Mouse (Mus musculus): ENCODE data around the gene Crabp2.

Crabp2 gene

GRCm38 (mm10) chr3:87927452-87927851, 21.0 kb upstream of the Crabp2 start:
- no peak for DNase-seq (ENCODE audit: low spot score)

GRCm38 (mm10) chr3:87929341-87930077, 19.0 kb upstream of the Crabp2 start:
- DNase-seq (ENCODE audit: low spot score) = no peak

DNA sequence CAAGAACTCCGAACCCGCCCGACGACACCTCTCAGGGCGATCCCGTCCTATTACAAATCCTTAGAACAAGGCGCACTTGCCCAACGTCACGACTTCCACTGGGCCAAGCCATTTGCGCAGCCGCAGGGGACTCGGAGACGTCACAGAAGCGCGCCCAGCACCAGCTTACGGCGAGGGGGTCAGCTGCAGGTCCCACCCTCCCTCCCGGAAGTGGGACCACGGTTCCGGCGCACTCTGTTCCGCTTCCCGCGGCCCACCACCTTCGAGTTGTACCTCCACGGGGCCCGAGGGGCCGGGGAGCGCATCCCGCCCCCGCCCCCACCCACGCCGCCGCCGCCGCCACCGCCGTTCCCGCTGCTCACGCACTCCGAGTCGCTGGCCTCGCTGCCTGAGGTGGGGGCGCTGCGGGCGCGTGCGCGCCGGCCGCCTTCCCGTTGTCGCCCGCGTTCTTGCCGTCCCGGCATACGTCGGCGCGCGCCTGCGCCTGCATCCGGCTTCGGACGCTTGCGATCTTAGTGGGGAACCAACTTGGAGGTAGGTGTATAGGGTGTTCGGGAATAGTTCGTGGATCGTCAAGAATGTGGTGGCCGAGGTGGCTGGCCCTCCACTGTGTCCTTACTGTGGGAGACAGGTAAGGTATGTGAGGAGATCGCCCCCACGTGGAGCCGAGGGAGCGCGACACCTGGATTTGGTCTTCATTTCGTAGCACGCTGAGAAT, 18.2 kb upstream of the Crabp2 start, which contains the start of the genes Isg20l2 and Rrnad1:
TSS of gene Isg20l2 (plus strand) at position 237 of the 718 bp plus-strand sequence.
TSS of gene Rrnad1 (minus strand) at position 640 of the 718 bp plus-strand sequence.
- DNase-seq (ENCODE audit: low spot score) = peak; percentile 97

GRCm38 (mm10) chr3:87934026-87934425, 14.4 kb upstream of the Crabp2 start:
- DNase-seq (ENCODE audit: low spot score) = no peak

GRCm38 (mm10) chr3:87934501-87934900, 14.0 kb upstream of the Crabp2 start:
- DNase-seq (ENCODE audit: low spot score) = no peak

DNA sequence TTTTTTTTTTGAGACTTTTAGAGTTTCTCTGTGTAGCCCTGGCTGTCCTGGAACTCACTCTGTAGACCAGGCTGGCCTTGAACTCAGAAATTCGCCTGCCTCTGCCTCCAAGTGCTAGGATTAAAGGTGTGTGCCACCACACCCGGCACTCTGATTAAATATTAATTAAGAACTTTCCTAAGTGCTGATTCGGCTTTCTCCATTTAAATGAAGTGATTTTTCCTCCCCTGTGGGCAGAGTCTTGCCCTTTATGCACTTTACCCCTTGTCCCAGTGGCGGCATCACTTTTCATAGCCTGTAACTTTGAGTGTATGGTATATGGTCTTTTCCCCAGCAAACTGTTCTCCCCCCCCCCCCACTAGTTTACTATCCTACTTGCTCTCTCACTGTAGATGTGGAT, 13.3 kb upstream of the Crabp2 start:
- no peak for DNase-seq (ENCODE audit: low spot score)

DNA sequence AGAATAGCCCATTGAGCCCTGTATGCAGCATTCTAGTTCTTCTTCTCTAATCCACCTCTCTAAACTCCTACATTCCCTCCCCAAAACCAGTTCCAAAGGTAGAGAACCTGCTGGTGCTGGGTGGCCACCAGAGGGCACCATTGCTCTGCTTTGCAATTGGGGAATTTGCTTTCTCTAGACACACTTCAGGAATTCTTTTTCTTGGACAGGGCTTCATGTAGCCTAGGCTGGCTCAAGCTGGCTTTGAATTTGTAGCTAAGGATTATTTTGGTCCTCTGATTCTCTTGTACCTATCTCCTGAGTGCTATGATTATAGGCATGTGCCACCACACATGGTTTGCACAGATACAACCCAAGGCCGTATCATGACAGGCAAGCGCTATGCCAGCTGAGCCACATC, 12.7 kb upstream of the Crabp2 start:
- DNase-seq (ENCODE audit: low spot score) = peak; percentile 48

DNA sequence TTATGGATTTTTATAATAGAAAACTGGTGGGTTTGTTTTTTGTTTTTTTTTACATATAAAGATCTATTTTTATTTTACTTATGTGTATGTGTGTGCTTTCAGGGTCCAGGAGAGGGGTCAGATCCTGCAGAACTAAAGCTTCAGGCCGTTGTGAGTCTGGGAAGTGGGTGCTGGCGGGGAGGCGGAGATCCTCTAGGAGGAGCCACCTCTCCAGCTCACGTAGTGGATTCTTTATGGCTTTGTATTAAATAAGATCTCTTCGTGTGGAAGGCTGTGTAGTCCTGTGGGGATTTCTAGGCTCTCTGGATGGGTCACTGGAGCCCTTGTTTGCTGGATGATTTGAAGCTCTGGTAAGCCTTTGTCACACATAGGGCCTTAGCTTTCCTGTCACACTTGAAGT, 7.9 kb upstream of the Crabp2 start:
- DNase-seq (ENCODE audit: low spot score) = no peak

- DNase-seq (ENCODE audit: low spot score) = no peak
Measured at GRCm38 (mm10) chr3:87942471-87942870, 6.0 kb upstream of the Crabp2 start.

- no peak for DNase-seq (ENCODE audit: low spot score)
Measured at GRCm38 (mm10) chr3:87943586-87943985, 4.9 kb upstream of the Crabp2 start.

- no peak for DNase-seq (ENCODE audit: low spot score)
Measured at GRCm38 (mm10) chr3:87944838-87945600, 3.4 kb upstream of the Crabp2 start.

DNA sequence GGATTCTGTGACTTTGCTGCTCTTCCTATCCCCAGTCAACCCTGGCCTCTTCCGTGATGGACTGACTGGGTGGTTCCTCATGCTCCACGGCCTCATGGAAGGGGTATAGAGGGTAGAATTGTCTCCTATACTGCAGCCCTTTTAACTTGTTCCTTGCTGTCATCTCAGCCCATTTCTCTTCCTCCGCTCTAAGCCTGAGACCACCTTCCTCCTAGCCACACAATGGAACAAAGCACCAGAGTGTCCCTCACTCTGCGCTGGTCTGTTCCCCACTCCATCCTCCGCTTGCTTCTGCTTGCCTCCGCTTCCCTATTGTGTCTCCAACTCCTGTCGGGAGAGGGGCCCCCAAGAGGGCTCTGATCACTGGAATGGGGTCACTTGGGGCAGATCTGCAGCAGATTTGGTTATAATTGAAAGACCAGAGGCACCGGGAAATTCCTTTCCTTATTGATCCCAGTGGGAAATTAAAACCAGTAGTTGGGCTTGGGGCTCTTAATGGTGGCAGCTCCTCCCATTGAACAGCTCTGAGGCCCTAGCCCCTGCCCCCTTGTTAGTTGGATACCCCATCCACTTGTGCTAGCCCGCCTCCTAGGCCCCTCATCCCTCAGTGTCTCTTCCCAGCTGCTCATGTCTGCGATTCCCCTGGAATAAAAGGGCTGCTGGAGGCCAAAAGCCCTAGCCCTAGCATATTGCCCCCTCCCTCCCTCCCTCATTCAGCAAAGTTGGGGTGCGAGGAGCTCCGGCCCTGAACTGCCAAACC, 2.5 kb upstream of the Crabp2 start:
- no peak for DNase-seq (ENCODE audit: low spot score)

DNA sequence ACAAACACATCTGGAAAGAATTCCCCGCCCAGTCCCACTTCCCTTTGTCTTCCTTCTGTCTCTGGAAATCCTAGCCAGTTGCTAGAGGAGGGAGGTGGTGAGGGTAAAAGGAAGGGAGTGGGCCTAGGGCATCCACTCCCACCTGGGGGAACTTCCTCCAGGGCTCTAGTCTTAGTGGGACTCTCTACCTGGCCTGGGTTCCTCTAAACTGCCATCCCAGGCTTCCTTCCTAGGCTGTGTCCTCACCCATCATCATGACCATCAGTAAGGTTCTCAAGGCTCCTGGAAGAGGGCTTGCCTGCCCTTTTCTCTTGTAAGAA, 2.0 kb upstream of the Crabp2 start:
- no peak for DNase-seq (ENCODE audit: low spot score)

- no peak for DNase-seq (ENCODE audit: low spot score)
Measured at GRCm38 (mm10) chr3:87947056-87947810, 1.2 kb upstream of the Crabp2 start.

- no peak for DNase-seq (ENCODE audit: low spot score)
Measured at GRCm38 (mm10) chr3:87947811-87948199, 661 bp upstream of the Crabp2 start.

DNA sequence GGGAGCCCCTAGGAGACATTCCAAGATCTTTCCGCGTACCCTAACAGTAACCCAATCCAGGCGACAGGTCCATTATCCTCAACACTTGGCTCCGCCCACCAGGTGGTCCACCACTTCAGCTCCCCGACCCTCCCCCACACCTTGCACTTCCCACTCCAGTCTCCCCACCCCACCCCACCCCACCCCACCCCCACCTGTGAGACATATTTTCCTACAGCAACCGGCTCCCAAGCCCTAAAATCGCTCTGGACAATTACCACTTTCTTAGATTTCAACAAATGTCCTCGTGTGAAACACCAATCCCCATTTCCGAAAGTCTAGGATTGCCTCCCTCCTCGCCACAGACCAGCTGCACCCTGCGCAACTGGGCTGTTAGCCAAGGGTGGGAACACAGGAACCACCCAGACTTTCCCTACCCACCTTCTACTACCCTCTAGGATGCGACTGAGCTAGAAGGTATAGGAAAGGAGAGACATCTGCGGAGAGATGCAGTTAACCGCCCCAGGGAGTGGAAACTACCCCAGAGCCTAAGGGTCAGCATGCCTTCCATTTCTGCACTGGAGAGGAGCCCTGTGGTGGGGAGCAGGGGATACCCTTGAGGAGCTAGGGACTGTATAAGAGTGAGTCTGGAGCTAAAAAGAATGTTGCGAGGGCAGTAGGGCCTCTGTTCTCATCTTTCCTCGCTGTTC, 944 bp downstream of the Crabp2 start:
- no peak for DNase-seq (ENCODE audit: low spot score)

DNA sequence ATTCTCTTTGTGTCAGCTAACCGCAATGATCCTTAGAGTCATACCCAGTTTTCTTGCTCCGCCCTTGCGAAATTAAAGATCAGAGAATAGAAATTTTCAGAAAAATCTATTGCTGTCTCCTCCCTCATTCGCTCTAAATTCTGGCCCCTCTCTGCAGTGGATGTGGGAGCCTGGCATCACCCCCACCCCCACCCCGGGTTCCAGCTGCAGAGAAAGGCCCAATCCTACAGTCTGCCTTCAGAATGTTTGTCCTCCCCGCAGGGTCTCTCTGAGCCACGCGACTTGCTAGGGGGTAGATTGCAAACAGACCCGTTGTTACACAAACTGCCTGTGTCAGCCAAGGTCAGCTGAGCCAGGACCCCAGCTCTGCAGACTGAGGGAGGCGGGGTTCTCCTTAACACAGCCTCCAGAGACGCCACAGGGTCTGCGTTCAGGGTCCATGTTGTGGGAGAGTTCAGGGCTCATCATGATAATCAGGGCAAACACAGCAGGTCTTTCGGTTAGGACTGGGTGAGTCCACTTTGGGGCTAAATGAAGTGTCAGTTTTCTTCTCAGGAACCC, 1.6 kb downstream of the Crabp2 start:
- DNase-seq (ENCODE audit: low spot score) = no peak

DNA sequence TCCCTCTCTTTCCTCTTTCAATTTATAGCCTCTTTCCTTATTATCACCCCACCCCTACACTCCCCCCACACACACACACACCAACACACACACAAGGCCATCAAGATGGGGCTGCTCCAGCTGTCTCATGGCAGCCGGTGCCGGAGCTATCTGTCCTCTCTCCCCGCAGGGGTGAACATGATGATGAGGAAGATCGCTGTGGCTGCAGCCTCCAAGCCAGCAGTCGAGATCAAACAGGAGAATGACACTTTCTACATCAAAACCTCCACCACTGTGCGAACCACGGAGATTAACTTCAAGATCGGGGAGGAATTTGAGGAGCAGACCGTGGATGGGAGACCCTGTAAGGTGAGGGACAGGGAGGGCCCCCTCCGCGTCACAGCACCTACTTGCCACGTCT, 3.5 kb downstream of the Crabp2 start:
- DNase-seq (ENCODE audit: low spot score) = no peak

DNA sequence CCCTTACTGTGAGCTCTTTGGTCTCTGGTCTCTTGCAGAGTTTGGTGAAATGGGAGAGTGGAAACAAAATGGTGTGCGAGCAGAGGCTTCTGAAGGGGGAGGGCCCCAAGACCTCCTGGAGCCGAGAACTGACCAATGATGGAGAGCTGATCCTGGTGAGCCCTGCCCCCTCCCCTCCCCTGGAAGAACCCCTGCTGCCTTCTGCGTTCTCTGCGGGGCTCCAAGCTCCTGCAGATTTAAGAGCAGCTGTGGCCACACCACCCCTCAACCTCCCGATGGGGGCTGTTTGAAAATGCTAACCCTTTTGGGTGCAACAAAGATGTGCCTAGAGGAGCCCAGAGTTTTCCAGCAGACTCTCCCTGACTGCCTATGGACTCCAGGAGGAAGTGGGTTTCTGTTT, 4.0 kb downstream of the Crabp2 start:
- no peak for DNase-seq (ENCODE audit: low spot score)

DNA sequence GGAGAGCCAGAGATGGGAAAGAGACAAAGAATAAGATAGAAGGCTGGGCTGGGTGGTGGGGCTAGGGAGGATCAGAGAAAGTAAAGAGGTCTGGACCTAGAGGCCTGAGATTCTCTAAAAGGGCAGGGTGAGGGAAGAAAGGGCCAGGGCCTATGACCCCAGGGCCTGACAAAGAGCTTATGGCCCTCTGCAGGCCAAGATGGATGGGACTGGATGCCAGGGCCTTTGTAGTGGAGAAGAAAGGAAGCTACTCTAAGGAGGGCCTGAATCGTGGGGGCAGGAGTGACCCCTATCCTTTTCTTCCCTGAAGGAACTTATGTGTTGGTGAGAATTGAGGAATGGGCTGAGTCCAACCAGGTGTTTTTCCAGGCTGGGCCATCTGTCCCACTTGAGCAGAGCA, 9.6 kb downstream of the Crabp2 start:
- DNase-seq (ENCODE audit: low spot score) = no peak

GRCm38 (mm10) chr3:87958476-87958875, 10.0 kb downstream of the Crabp2 start:
- no peak for DNase-seq (ENCODE audit: low spot score)
